Mouse (Mus musculus): ENCODE results near the gene Plekha8. TPM values are rescaled to one million over a fixed set of nuclear protein-coding genes. Genes with fewer than 3 reads are reported as not detected.

Plekha8 gene
- polyA plus RNA-seq, 1 experiment from 2014 or later = 11.8 TPM

GRCm38 (mm10) chr6:54689686-54690085, 94.8 kb downstream of the Plekha8 start:
- Histone ChIP-seq H3K4me3 (ENCODE audit: low read depth, low read length) (no peak overlapping the region), H3K9me3 (ENCODE audit: low read depth, low read length) (no peaks in the 10 kb centered on the region), H3K36me3 (ENCODE audit: insufficient read depth) (no peaks in the 10 kb centered on the region), H3K4me2 (no peak overlapping the region), H3K27ac (ENCODE audit: low read depth) (no peak overlapping the region), H3K4me1 (ENCODE audit: insufficient read depth) (no peaks in the 10 kb centered on the region), H3K9ac (no peak overlapping the region), H3K27me3 (ENCODE audit: insufficient read depth, low read length) (no peaks in the 10 kb centered on the region)
- no peak for ATAC-seq (ENCODE audit: insufficient read depth)
- TF ChIP-seq CTCF (IDR thresholded peaks at IDR 0.05; ENCODE audit: low read depth) = no peak
- DNase-seq = no peak
- WGBS = 79% methylated on average over 7 of the region's 7 CpGs

GRCm38 (mm10) chr6:54690838-54691237, 95.9 kb downstream of the Plekha8 start:
- no peak overlapping the region for H3K4me2 ChIP-seq
- ATAC-seq (ENCODE audit: insufficient read depth) = no peak
- 75% methylated on average over 13 of the region's 13 CpGs for WGBS

DNA sequence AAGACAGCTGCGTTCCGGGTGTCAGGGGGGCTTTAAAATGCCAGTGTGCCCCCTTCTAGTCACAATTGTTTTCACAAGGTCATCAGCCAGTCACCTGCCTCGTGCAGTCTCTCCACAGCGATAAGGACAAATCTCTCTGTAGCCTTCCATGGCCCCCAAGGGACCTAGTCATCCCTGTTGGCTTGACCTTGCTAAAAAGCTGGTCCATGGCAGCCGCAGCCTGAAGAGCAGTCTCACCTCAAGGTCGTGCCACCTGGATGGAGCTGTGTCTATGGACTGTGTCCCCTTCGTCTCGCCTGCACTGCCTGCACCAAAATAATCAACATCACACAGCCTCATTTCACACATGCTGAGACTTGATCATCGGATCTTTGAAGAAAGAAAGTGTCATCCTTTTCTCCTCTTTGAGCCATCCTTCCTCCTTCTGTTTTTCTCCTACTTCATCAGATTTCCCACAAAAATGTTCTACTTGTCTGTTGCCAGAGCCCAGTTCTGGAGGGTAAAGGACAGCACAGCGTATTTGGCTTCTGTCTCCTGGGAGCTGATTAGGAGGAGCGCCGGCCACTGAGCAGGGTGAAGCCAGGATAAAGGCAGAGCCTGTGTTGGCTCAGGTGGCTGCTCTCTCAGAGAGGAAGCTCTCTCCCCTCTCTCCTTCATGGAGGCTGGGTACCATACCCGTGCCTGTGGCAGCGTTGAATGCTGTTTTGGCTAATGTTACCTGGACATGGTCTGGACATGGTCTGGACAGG, 96.6 kb downstream of the Plekha8 start:
- H3K4me2 ChIP-seq = no peak overlapping the region
- ATAC-seq (ENCODE audit: insufficient read depth) = no peak
- DNase-seq = no peak
- no peak overlapping the region for H3K4me3 ChIP-seq (ENCODE audit: low read depth, low read length)
- H3K9me3 ChIP-seq (ENCODE audit: low read depth, low read length) = no peaks in the 10 kb centered on the region
- H3K9ac ChIP-seq = no peak overlapping the region
- TF ChIP-seq CTCF (IDR thresholded peaks at IDR 0.05; ENCODE audit: low read depth) = no peak
- WGBS = 67% methylated on average over 14 of the region's 14 CpGs
- no peaks in the 10 kb centered on the region for H3K36me3 ChIP-seq (ENCODE audit: insufficient read depth)
- no peaks in the 10 kb centered on the region for H3K27me3 ChIP-seq (ENCODE audit: insufficient read depth, low read length)
- no peaks in the 10 kb centered on the region for H3K4me1 ChIP-seq (ENCODE audit: insufficient read depth)
- no peak overlapping the region for H3K27ac ChIP-seq (ENCODE audit: low read depth)

More at GRCm38 (mm10) chr6:54690838-54691237, 95.9 kb downstream of the Plekha8 start:
- DNase-seq = no peak
- TF ChIP-seq CTCF (IDR thresholded peaks at IDR 0.05; ENCODE audit: low read depth) = no peak
- no peaks in the 10 kb centered on the region for H3K36me3 ChIP-seq (ENCODE audit: insufficient read depth)
- no peak overlapping the region for H3K4me3 ChIP-seq (ENCODE audit: low read depth, low read length)
- H3K9ac ChIP-seq = no peak overlapping the region
- no peaks in the 10 kb centered on the region for H3K9me3 ChIP-seq (ENCODE audit: low read depth, low read length)
- H3K4me1 ChIP-seq (ENCODE audit: insufficient read depth) = no peaks in the 10 kb centered on the region
- H3K27me3 ChIP-seq (ENCODE audit: insufficient read depth, low read length) = no peaks in the 10 kb centered on the region
- H3K27ac ChIP-seq (ENCODE audit: low read depth) = no peak overlapping the region

DNA sequence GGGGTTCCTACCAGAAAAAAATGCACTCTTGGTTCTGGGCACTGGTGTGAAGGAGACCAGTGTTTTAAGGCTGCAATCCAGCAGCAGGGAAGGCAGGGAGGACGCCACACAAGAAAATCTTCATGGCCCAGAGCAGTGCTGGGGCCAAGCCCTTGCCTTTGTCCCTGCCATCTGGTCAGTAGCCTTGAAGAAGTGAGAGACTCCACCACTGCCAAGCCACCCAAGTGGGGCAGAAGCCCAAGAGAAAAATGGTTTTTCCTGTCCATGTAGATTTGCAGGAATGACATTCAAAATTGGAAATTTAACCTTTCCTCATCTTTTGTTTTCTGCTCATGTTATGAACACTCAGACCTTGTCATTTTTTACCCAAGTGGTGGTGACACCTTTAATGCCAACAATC, 97.3 kb downstream of the Plekha8 start:
- no peak overlapping the region for H3K27ac ChIP-seq (ENCODE audit: low read depth)
- H3K9ac ChIP-seq = no peak overlapping the region
- no peaks in the 10 kb centered on the region for H3K27me3 ChIP-seq (ENCODE audit: insufficient read depth, low read length)
- WGBS = 62% methylated on average over 1 of the region's 1 CpGs
- H3K4me3 ChIP-seq (ENCODE audit: low read depth, low read length) = no peak overlapping the region
- H3K9me3 ChIP-seq (ENCODE audit: low read depth, low read length) = no peaks in the 10 kb centered on the region
- TF ChIP-seq CTCF (IDR thresholded peaks at IDR 0.05; ENCODE audit: low read depth) = no peak
- H3K4me2 ChIP-seq = no peak overlapping the region
- no peaks in the 10 kb centered on the region for H3K36me3 ChIP-seq (ENCODE audit: insufficient read depth)
- ATAC-seq (ENCODE audit: insufficient read depth) (no peak), DNase-seq (no peak)
- H3K4me1 ChIP-seq (ENCODE audit: insufficient read depth) = no peaks in the 10 kb centered on the region

GRCm38 (mm10) chr6:54693286-54693685, 98.4 kb downstream of the Plekha8 start:
- TF ChIP-seq CTCF (IDR thresholded peaks at IDR 0.05; ENCODE audit: low read depth) = no peak
- Histone ChIP-seq H3K9ac (no peak overlapping the region), H3K4me1 (ENCODE audit: insufficient read depth) (no peaks in the 10 kb centered on the region), H3K27ac (ENCODE audit: low read depth) (no peak overlapping the region), H3K4me3 (ENCODE audit: low read depth, low read length) (no peak overlapping the region), H3K27me3 (ENCODE audit: insufficient read depth, low read length) (no peaks in the 10 kb centered on the region), H3K4me2 (no peak overlapping the region), H3K36me3 (ENCODE audit: insufficient read depth) (no peaks in the 10 kb centered on the region), H3K9me3 (ENCODE audit: low read depth, low read length) (no peaks in the 10 kb centered on the region)
- WGBS = 90% methylated on average over 6 of the region's 6 CpGs
- DNase-seq (no peak), ATAC-seq (ENCODE audit: insufficient read depth) (no peak)

Other genes with a start within 250 kb of the Plekha8 start
- gene Wipf3, start 165.5 kb upstream of the Plekha8 start, polyA plus RNA-seq (2014; fragmentation: Nextera tagmentation; extraction: Ambion mirVana) = 1.9 and 2.2 TPM in 2 replicates
- gene Scrn1, start 28.6 kb upstream of the Plekha8 start, polyA plus RNA-seq (2014; fragmentation: Nextera tagmentation; extraction: Ambion mirVana) = 1.9 and 2.4 TPM in 2 replicates
- gene Fkbp14, start 2.2 kb downstream of the Plekha8 start, polyA plus RNA-seq (2014; fragmentation: Nextera tagmentation; extraction: Ambion mirVana) = 21.5 and 28.1 TPM in 2 replicates
- 3.1 and 4.7 TPM in 2 replicates for gene Mturn, start 86.5 kb downstream of the Plekha8 start, polyA plus RNA-seq (2014; fragmentation: Nextera tagmentation; extraction: Ambion mirVana)
- 3.2 and 3.9 TPM in 2 replicates for gene Znrf2, start 221.8 kb downstream of the Plekha8 start, polyA plus RNA-seq (2014; fragmentation: Nextera tagmentation; extraction: Ambion mirVana)

All from lung, embryonic 14.5 days (tissue).